In genomic region chr5:135994335-135994724, GRCm38 (mm10) we compare ENCODE assay signal across 11 mouse cellular contexts. TPM values are rescaled to one million over a fixed set of nuclear protein-coding genes. Genes with fewer than 3 reads are reported as not detected.
A peak's percentile ranks its signal among the peaks of the same experiment; 100 is the strongest.
DNase-seq lines count a peak whose midpoint lies in the region; ATAC-seq lines count a peak whose summit lies in the region.
"Had no signal": no experiment of that assay in that cellular context is flagged by ENCODE, and none has a peak within 500 bp of the region (broad histone marks: within the 10 kb centered on the region; RNA-seq: fewer than 3 reads in every experiment).

No protein-coding gene starts in this region.

- no peak overlapping the region for H3K9ac ChIP-seq in intestine, embryonic 14.5 days (ENCODE audit: low read length)
- H3K9ac ChIP-seq in intestine, embryonic 15.5 days: no peak overlapping the region
- no peak overlapping the region for H3K9ac ChIP-seq in embryonic facial prominence, embryonic 11.5 days (replicated peaks; ENCODE audit: low read length)
- no peak overlapping the region for H3K9ac ChIP-seq in hindbrain, embryonic 12.5 days
- no peak overlapping the region for H3K9ac ChIP-seq in midbrain, embryonic 12.5 days (replicated peaks)

- H3K4me3 ChIP-seq in intestine, embryonic 14.5 days (ENCODE audit: low read depth, low read length): peak overlapping the region; percentile 71; the same call in 1 of the 2 replicates
- no peak overlapping the region for H3K4me3 ChIP-seq in intestine, embryonic 15.5 days (replicated peaks)
- H3K4me3 ChIP-seq in embryonic facial prominence, embryonic 11.5 days (ENCODE audit: low read depth, low read length): peak overlapping the region; percentile 74; the same call in 1 of the 2 replicates
- 0 out of 2 replicates have a peak overlapping the region, but pooled peaks have one; percentile 70 for H3K4me3 ChIP-seq in hindbrain, embryonic 12.5 days
- H3K4me3 ChIP-seq in midbrain, embryonic 12.5 days: 0 out of 2 replicates have a peak overlapping the region, but pooled peaks have one; percentile 84

- WGBS in intestine, embryonic 14.5 days: 69% methylated on average over 8 of the region's 8 CpGs
- 63% methylated on average over 8 of the region's 8 CpGs for WGBS in intestine, embryonic 15.5 days
- 68% methylated on average over 8 of the region's 8 CpGs for WGBS in embryonic facial prominence, embryonic 11.5 days
- 68% methylated on average over 8 of the region's 8 CpGs for WGBS in hindbrain, embryonic 12.5 days
- WGBS in midbrain, embryonic 12.5 days: 64% methylated on average over 8 of the region's 8 CpGs

- H3K27ac ChIP-seq in intestine, embryonic 14.5 days (ENCODE audit: low read depth): no peak overlapping the region
- H3K27ac ChIP-seq in intestine, embryonic 15.5 days: no peak overlapping the region
- no peak overlapping the region for H3K27ac ChIP-seq in embryonic facial prominence, embryonic 11.5 days (replicated peaks; ENCODE audit: low read depth, low read length)
- H3K27ac ChIP-seq in hindbrain, embryonic 12.5 days: no peak overlapping the region
- H3K27ac ChIP-seq in midbrain, embryonic 12.5 days (replicated peaks): no peak overlapping the region

- peaks cover 8% of the 10 kb centered on the region; the same call in 1 of the 2 replicates for H3K4me1 ChIP-seq in intestine, embryonic 14.5 days (replicated peaks; ENCODE audit: control insufficient read depth, insufficient read depth, low read length)
- H3K4me1 ChIP-seq in intestine, embryonic 15.5 days (replicated peaks): peaks cover 6% of the 10 kb centered on the region
- no peaks in the 10 kb centered on the region for H3K4me1 ChIP-seq in embryonic facial prominence, embryonic 11.5 days (ENCODE audit: control insufficient read depth, insufficient read depth, low read length)
- H3K4me1 ChIP-seq in hindbrain, embryonic 12.5 days: peaks cover 12% of the 10 kb centered on the region
- H3K4me1 ChIP-seq in midbrain, embryonic 12.5 days: peaks cover 10% of the 10 kb centered on the region

- H3K27me3 ChIP-seq in intestine, embryonic 14.5 days (replicated peaks; ENCODE audit: control insufficient read depth, insufficient read depth, low read length): no peaks in the 10 kb centered on the region
- H3K27me3 ChIP-seq in intestine, embryonic 15.5 days (replicated peaks): no peaks in the 10 kb centered on the region
- no peaks in the 10 kb centered on the region for H3K27me3 ChIP-seq in embryonic facial prominence, embryonic 11.5 days (ENCODE audit: control insufficient read depth, insufficient read depth, low read length)
- H3K27me3 ChIP-seq in hindbrain, embryonic 12.5 days: no peaks in the 10 kb centered on the region
- H3K27me3 ChIP-seq in midbrain, embryonic 12.5 days: no peaks in the 10 kb centered on the region

- no peak overlapping the region for H3K4me2 ChIP-seq in intestine, embryonic 14.5 days (ENCODE audit: low read length)
- H3K4me2 ChIP-seq in intestine, embryonic 15.5 days (replicated peaks): no peak overlapping the region
- H3K4me2 ChIP-seq in embryonic facial prominence, embryonic 11.5 days (ENCODE audit: low read depth, low read length): no peak overlapping the region
- H3K4me2 ChIP-seq in hindbrain, embryonic 12.5 days (replicated peaks): no peak overlapping the region
- H3K4me2 ChIP-seq in midbrain, embryonic 12.5 days (replicated peaks): no peak overlapping the region

- peaks cover 31% of the 10 kb centered on the region for H3K36me3 ChIP-seq in intestine, embryonic 14.5 days (ENCODE audit: control insufficient read depth, insufficient read depth, low read length)
- H3K36me3 ChIP-seq in intestine, embryonic 15.5 days: peaks cover 15% of the 10 kb centered on the region; the same call in 1 of the 2 replicates
- H3K36me3 ChIP-seq in embryonic facial prominence, embryonic 11.5 days (replicated peaks; ENCODE audit: control insufficient read depth, insufficient read depth, low read depth, low read length): peaks cover 2% of the 10 kb centered on the region; the same call in 1 of the 2 replicates
- peaks cover 29% of the 10 kb centered on the region for H3K36me3 ChIP-seq in hindbrain, embryonic 12.5 days
- peaks cover 28% of the 10 kb centered on the region for H3K36me3 ChIP-seq in midbrain, embryonic 12.5 days

- H3K9me3 ChIP-seq in intestine, embryonic 14.5 days (ENCODE audit: control insufficient read depth, low read length): no peaks in the 10 kb centered on the region
- H3K9me3 ChIP-seq in intestine, embryonic 15.5 days: no peaks in the 10 kb centered on the region
- H3K9me3 ChIP-seq in embryonic facial prominence, embryonic 11.5 days (replicated peaks; ENCODE audit: control insufficient read depth, low read length): no peaks in the 10 kb centered on the region
- H3K9me3 ChIP-seq in hindbrain, embryonic 12.5 days (replicated peaks): no peaks in the 10 kb centered on the region
- no peaks in the 10 kb centered on the region for H3K9me3 ChIP-seq in midbrain, embryonic 12.5 days

- DNase-seq in intestine, embryonic 14.5 days (ENCODE audit: low spot score): no peak
- no peak for DNase-seq in embryonic facial prominence, embryonic 11.5 days (ENCODE audit: low spot score)
- DNase-seq in frontal cortex, adult 2 months (ENCODE audit: extremely low spot score in 1 of 2, low spot score in 1 of 2): no peak
- no peak for DNase-seq in layer of hippocampus, adult 8-10 months (ENCODE audit: low spot score in 2 of 2)
- no peak for DNase-seq in ovary, postnatal 36 days (ENCODE audit: low spot score)

- peak; percentile 16; the same call in 1 of the 2 replicates for ATAC-seq in intestine, embryonic 14.5 days (replicated peaks; ENCODE audit: low FRiP score, low TSS enrichment, low read depth)
- ATAC-seq in intestine, embryonic 15.5 days: no peak
- 0 out of 2 replicates have a peak, but pooled peaks have one; percentile 2 for ATAC-seq in embryonic facial prominence, embryonic 11.5 days (replicated peaks; ENCODE audit: insufficient number of reproducible peaks, low FRiP score, low TSS enrichment, low read depth)
- ATAC-seq in hindbrain, embryonic 12.5 days (ENCODE audit: low FRiP score): no peak; the same call in 1 of the 2 replicates
- ATAC-seq in midbrain, embryonic 12.5 days (ENCODE audit: low FRiP score, low read depth): no peak

RNA-seq across cellular contexts. Expression of gene Dtx2, which starts 0.3 kb away (rescaled TPM):
- polyA plus RNA-seq in intestine, embryonic 14.5 days (2014; fragmentation: Nextera tagmentation; extraction: Ambion mirVana): 23.2 and 24.6 TPM in 2 replicates
- 20.8 and 21.4 TPM in 2 replicates for polyA plus RNA-seq in intestine, embryonic 15.5 days (2015; fragmentation: Nextera tagmentation; extraction: Ambion mirVana)
- polyA plus RNA-seq in embryonic facial prominence, embryonic 11.5 days (2014; fragmentation: Nextera tagmentation; extraction: Ambion mirVana): 22.6 and 29.2 TPM in 2 replicates
- polyA plus RNA-seq in hindbrain, embryonic 12.5 days (2016; fragmentation: Nextera tagmentation; extraction: Ambion mirVana): 31.4 and 34.5 TPM in 2 replicates
- polyA plus RNA-seq in midbrain, embryonic 12.5 days (2016; fragmentation: Nextera tagmentation; extraction: Ambion mirVana): 30.0 and 30.7 TPM in 2 replicates
- polyA plus RNA-seq in frontal cortex, adult 2 months (2012; rRNA removed): 10.5 and 10.6 TPM in 2 replicates
- 10 to 100 TPM in 2 of 4 experiments, 1 to 10 TPM in 2; 8.3 to 11.1 (median 9.8) TPM for total RNA-seq in layer of hippocampus, adult 8-10 months (2022)

RNA-seq across cellular contexts. Expression of gene Zp3, which starts 14.4 kb away (rescaled TPM):
- not detected in 2 replicates for polyA plus RNA-seq in intestine, embryonic 14.5 days (2014; fragmentation: Nextera tagmentation; extraction: Ambion mirVana)
- 0.80 and 1.5 TPM in 2 replicates for polyA plus RNA-seq in intestine, embryonic 15.5 days (2015; fragmentation: Nextera tagmentation; extraction: Ambion mirVana)
- 0.21 TPM in 1 of 2 replicates, not detected in the other for polyA plus RNA-seq in embryonic facial prominence, embryonic 11.5 days (2014; fragmentation: Nextera tagmentation; extraction: Ambion mirVana)
- 0.32 TPM in 1 of 2 replicates, not detected in the other for polyA plus RNA-seq in hindbrain, embryonic 12.5 days (2016; fragmentation: Nextera tagmentation; extraction: Ambion mirVana)
- not detected in 2 replicates for polyA plus RNA-seq in midbrain, embryonic 12.5 days (2016; fragmentation: Nextera tagmentation; extraction: Ambion mirVana)
- 0.06 TPM in 1 of 2 replicates, not detected in the other for polyA plus RNA-seq in frontal cortex, adult 2 months (2012; rRNA removed)
- total RNA-seq in layer of hippocampus, adult 8-10 months (2022): not detected
- total RNA-seq: MEL had no signal
- polyA plus RNA-seq: spleen, adult 2 months had no signal

RNA-seq across cellular contexts. Expression of gene Ssc4d, which starts 20.0 kb away (rescaled TPM):
- 2.1 and 2.9 TPM in 2 replicates for polyA plus RNA-seq in intestine, embryonic 14.5 days (2014; fragmentation: Nextera tagmentation; extraction: Ambion mirVana)
- 2.5 and 2.9 TPM in 2 replicates for polyA plus RNA-seq in intestine, embryonic 15.5 days (2015; fragmentation: Nextera tagmentation; extraction: Ambion mirVana)
- polyA plus RNA-seq in embryonic facial prominence, embryonic 11.5 days (2014; fragmentation: Nextera tagmentation; extraction: Ambion mirVana): 3.0 TPM in 2 replicates
- polyA plus RNA-seq in hindbrain, embryonic 12.5 days (2016; fragmentation: Nextera tagmentation; extraction: Ambion mirVana): 1.7 and 3.7 TPM in 2 replicates
- 0.82 and 2.2 TPM in 2 replicates for polyA plus RNA-seq in midbrain, embryonic 12.5 days (2016; fragmentation: Nextera tagmentation; extraction: Ambion mirVana)
- polyA plus RNA-seq in frontal cortex, adult 2 months (2012; rRNA removed): 2.6 and 2.9 TPM in 2 replicates
- total RNA-seq in layer of hippocampus, adult 8-10 months (2022): 1 to 10 TPM in 2 of 4 experiments, under 1 TPM in 2; 0.76 to 1.7 (median 0.99) TPM

RNA-seq across cellular contexts. Expression of gene Upk3b, which starts 44.0 kb away (rescaled TPM):
- 52.1 and 53.5 TPM in 2 replicates for polyA plus RNA-seq in intestine, embryonic 14.5 days (2014; fragmentation: Nextera tagmentation; extraction: Ambion mirVana)
- 42.9 and 45.6 TPM in 2 replicates for polyA plus RNA-seq in intestine, embryonic 15.5 days (2015; fragmentation: Nextera tagmentation; extraction: Ambion mirVana)
- 0.65 and 0.85 TPM in 2 replicates for polyA plus RNA-seq in embryonic facial prominence, embryonic 11.5 days (2014; fragmentation: Nextera tagmentation; extraction: Ambion mirVana)
- polyA plus RNA-seq in hindbrain, embryonic 12.5 days (2016; fragmentation: Nextera tagmentation; extraction: Ambion mirVana): 0.05 TPM in 1 of 2 replicates, not detected in the other
- polyA plus RNA-seq in midbrain, embryonic 12.5 days (2016; fragmentation: Nextera tagmentation; extraction: Ambion mirVana): 0.06 and 0.12 TPM in 2 replicates
- not detected in 2 replicates for polyA plus RNA-seq in frontal cortex, adult 2 months (2012; rRNA removed)
- total RNA-seq in layer of hippocampus, adult 8-10 months (2022): not detected
- total RNA-seq: megakaryocyte progenitor cell, adult 5-6 weeks; MEL had no signal

RNA-seq across cellular contexts. Expression of gene Ywhag, which starts 59.9 kb away (rescaled TPM):
- polyA plus RNA-seq in intestine, embryonic 14.5 days (2014; fragmentation: Nextera tagmentation; extraction: Ambion mirVana): 93.3 and 95.7 TPM in 2 replicates
- polyA plus RNA-seq in intestine, embryonic 15.5 days (2015; fragmentation: Nextera tagmentation; extraction: Ambion mirVana): 151 and 154 TPM in 2 replicates
- 132 and 133 TPM in 2 replicates for polyA plus RNA-seq in embryonic facial prominence, embryonic 11.5 days (2014; fragmentation: Nextera tagmentation; extraction: Ambion mirVana)
- polyA plus RNA-seq in hindbrain, embryonic 12.5 days (2016; fragmentation: Nextera tagmentation; extraction: Ambion mirVana): 469 and 505 TPM in 2 replicates
- polyA plus RNA-seq in midbrain, embryonic 12.5 days (2016; fragmentation: Nextera tagmentation; extraction: Ambion mirVana): 457 and 466 TPM in 2 replicates
- 528 and 551 TPM in 2 replicates for polyA plus RNA-seq in frontal cortex, adult 2 months (2012; rRNA removed)
- 1,000 to 10,000 TPM; 1,040 to 1,170 (median 1,116) TPM for total RNA-seq in layer of hippocampus, adult 8-10 months (2022)

Comparison
In these comparisons a context has a peak if more than half of its experiments do, and no peak if none do; other contexts are left out.
1. ATAC-seq: peak in intestine, embryonic 14.5 days (single experiment) and embryonic facial prominence, embryonic 11.5 days (single experiment); none in intestine, embryonic 15.5 days (single experiment), hindbrain, embryonic 12.5 days (single experiment) and midbrain, embryonic 12.5 days (single experiment).